Mouse (Mus musculus): ENCODE data around the gene Sgpp2. TPM values are rescaled to one million over a fixed set of nuclear protein-coding genes. Genes with fewer than 3 reads are reported as not detected.

Sgpp2 gene
- polyA plus RNA-seq, 1 experiment, result 0.87 TPM

DNA sequence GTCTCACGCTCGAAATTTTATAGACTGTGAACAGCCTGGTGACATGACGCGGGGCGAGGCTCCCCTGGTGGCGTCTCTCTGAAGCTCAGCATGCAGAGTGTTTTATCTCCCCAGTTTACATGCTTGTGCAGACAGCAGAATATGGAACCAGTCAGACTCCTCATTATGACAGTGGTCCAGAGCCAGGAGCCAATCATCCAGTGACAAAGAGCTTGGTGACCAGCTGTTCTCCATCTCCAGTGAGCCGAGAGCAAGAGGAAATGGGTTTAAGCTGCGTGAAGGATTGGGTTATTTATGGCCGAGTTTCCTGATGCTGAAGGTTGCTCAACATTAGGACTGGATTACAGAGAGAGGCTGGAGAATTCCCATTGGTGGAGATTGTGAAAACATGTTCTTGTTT lies 28.1 kb downstream of the Sgpp2 start:
- no peak for DNase-seq (ENCODE audit: low spot score)

- DNase-seq (ENCODE audit: low spot score), result no peak
These were observed 29.8 kb downstream of the Sgpp2 start for GRCm38 (mm10) chr1:78339941-78340340.

GRCm38 (mm10) chr1:78340584-78340983 lies 30.4 kb downstream of the Sgpp2 start:
- DNase-seq (ENCODE audit: low spot score), result no peak

- DNase-seq (ENCODE audit: low spot score), result no peak
These were observed 37.2 kb downstream of the Sgpp2 start for GRCm38 (mm10) chr1:78347317-78347806.

DNA sequence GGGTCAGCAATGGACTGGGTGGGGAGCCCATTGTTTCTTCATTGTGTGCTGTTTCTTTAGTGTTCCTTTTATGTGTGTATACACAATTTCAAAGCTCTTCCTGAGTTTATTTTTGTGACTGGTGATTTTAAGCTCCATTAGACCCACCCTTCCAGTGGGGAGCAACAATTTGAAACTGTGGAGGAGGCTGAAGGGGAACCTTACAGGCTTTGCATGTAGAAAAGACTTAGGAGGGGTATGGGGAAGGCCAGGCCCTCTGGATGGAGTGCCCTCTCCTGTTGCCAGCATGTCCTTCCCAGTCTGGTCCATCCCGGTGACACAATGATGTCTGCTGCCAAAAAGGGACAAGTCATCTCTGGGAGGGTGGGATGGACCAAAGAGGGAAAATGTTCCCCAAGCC lies 39.1 kb downstream of the Sgpp2 start:
- no peak for DNase-seq (ENCODE audit: low spot score)

- DNase-seq (ENCODE audit: low spot score), result no peak
These were observed 43.1 kb downstream of the Sgpp2 start for GRCm38 (mm10) chr1:78353254-78353653.

DNA sequence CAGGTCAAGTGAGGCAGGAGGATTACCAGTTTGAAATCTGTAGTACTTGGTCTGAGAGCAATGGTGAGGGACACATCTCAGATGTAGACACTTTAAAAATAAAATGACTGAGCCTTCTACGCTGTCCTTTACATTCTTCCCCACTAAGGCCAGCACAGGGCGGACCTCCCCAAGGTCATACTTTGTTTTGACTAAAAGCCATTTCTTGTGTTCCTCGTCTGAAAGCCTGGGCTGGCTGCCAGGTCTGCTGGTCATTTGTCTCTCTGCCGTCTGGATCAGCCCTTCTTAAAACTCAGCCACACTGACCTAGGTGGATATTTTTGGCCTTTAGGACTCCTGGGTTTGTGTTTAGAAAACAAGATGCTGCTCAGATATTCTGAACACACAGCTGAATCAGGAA lies 45.0 kb downstream of the Sgpp2 start:
- DNase-seq (ENCODE audit: low spot score), result no peak

GRCm38 (mm10) chr1:78357415-78357814 lies 47.3 kb downstream of the Sgpp2 start:
- no peak for DNase-seq (ENCODE audit: low spot score)

DNA sequence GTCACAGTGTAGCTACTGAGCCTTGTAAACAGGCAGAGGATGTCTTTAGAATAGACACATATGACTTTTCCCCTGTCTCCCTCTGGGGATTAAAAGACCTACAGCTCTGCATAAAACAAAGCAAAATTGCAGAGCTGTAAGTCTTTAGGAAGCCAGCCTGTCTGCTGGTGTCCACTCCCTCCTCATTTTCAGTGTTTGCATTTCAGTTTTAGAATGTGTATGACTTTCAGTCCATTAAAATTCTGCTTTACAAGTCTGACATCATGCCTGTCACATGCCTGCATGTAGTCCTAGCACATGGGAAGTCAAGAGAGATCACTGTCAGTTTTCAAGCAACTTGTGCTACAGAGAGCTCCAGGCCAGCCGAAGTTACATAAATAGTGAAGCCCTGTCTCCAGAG lies 47.7 kb downstream of the Sgpp2 start:
- no peak for DNase-seq (ENCODE audit: low spot score)

DNA sequence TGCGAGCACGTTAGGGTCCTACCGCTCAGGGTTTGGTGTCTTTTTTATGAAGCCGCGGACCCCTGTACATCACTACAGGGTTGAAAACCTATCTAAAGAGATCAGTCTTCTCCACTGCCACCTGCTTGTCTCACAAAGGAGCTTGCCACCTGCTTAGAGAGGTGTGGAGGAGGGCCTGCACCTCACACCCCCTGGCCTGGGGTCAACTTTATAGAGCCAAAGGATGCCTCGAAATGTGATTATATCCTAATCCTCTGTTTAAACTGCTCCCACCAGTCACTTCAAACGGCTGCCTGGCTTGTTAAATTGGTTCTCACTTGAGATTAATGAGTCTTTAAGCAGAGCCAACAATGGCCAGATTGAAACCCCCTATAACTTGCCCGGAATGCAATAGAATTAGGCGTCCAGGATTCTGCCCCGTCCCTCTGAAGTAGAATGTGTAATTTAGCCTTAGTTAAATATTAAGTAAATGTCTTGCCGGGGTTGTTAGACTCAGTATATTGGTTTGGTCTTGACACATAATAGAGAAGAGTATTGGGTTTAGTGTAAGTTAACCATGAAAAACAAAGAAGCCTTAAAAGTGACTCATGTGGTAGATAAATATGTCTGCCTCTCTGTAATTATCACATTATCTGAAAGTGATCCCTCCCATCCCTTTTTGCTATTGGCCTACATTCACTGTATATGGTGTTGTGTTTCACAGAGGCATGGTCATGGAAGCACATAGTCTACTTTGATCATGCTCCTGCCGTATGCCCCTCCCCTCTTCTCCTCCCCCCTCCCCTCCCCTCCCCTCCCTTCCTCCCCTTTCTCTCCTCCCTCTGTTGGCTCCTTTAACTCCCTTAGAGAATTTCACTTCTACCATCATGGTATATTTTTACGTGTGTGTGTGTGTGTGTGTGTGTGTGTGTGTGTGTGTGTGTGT lies 54.1 kb downstream of the Sgpp2 start:
- no peak for DNase-seq (ENCODE audit: low spot score)

DNA sequence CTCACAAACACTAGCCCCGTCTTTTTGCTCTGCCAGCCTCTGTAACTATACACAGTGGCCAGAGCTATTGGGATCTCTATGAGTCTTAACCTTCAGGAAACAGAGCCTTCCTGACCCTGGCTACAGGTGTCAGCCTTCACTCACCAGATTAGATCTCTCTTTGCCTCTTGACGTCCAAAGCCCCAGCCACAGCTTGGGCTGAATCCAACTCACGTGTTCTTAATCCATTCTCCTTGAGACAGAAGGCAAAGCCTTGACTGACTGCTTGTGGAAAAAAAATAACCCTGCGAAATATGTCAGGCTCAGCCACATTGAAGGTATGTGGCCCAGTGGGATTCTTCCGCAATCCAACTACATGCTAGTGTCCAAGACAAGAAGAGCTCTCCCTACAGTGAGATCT lies 57.7 kb downstream of the Sgpp2 start:
- DNase-seq (ENCODE audit: low spot score), result no peak

DNA sequence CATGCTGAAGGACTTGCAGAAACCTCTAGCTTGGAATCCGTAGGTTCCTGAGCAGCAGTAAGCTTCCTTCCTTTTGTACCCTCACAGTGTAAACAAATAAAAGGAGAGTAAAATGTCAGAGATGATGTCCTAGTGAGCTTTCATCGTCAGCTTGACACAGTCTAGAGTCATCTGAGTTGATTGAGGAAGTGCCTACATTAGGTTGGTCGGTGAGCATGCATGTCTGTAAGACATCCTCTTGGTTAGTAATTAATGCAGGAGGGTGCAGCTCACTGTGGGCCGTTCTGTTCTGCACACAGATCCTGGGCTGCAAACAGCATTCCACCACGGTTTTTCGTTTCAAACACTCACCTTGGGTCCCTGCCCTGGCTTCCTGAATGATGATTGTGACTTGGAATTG lies 60.0 kb downstream of the Sgpp2 start:
- no peak for DNase-seq (ENCODE audit: low spot score)

DNA sequence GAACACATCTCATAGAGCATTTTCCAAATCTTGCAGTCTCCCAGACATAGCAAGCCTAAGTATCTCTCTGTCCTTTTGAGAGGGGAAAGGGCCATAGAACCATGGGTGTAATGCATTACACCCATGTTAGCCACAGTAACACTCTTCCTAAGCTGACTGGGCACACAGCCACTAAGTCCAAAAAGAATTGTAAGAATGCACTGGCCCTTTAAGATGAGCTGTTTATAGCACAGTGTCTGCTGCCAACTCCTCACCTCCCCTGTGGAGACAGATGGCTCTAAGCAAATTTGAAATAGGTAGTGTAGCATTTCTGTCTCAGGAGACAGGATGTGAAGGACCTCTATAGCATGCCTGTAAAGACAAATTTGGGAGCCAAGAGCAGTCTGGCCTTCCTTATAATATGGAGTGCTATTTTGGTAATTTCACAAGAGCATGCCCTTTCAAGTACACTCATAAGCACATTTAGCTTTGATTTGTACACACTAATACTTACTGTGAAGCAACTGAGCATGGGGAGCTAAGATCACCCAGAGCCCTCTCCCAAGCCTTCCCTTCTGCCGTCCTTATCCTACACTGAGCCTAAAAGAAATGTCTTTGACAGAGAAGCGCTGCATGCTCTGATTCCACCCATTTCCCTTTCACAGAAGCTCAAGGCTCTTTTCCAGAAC lies 61.6 kb downstream of the Sgpp2 start:
- DNase-seq (ENCODE audit: low spot score), result no peak

- DNase-seq (ENCODE audit: low spot score), result no peak
These were observed 62.2 kb downstream of the Sgpp2 start for GRCm38 (mm10) chr1:78372316-78372715.

GRCm38 (mm10) chr1:78373836-78374235 lies 63.7 kb downstream of the Sgpp2 start:
- DNase-seq (ENCODE audit: low spot score), result no peak

DNA sequence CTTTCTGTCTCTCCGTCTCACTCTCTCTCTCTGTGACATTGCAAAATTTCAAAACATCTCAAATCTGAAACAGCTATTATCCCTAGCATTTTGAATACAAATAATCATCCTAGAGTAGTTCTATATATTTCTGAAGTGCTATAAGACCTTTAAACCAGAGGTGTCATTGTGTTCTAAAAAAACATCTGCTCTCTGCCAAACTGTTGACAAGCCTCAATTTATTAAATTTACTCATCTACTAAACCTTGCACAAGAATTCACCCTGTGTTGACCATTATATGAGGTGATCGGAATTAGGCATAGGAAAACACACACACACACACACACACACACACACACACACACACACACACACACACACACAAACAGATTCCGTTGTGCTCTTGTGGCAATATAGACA lies 64.9 kb downstream of the Sgpp2 start:
- DNase-seq (ENCODE audit: low spot score), result no peak

DNA sequence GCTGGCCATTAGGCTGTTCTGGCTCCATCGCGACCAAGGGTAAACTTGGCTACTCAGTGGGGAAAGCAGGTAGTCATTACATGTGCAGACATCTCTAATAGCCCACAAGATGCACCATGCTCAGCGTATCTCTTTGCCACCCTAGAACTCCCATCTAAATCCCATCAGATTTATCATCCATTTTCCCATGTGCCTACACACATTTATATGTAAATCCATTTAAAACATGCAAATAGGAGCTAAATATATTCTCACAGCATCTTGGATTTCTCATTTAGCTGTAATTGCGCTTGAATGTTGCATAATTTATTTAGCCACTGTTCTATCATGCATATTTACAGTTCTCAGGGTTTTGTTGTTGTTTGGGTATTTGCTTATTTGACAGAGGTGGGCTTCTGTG lies 70.8 kb downstream of the Sgpp2 start:
- no peak for DNase-seq (ENCODE audit: low spot score)

DNA sequence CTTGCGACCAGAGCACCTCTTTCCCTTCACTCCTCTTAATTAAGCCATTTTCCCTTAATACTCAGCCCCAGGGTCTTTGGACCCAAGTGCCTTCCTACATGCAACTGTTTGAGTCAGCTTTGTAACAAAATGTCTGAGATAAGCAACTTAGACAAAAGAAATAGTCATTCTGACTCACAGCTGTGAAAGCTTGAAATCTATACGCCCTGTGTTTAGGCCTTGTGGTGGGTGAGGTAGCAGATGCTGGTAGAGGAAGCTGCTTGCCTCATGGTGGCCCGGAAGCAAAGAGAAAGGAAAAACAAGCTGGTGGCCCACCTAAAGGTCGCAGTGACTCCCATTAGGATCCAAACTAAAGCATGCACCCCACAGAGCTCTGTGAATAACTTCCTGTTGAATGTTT lies 77.7 kb downstream of the Sgpp2 start:
- no peak for DNase-seq (ENCODE audit: low spot score)

DNA sequence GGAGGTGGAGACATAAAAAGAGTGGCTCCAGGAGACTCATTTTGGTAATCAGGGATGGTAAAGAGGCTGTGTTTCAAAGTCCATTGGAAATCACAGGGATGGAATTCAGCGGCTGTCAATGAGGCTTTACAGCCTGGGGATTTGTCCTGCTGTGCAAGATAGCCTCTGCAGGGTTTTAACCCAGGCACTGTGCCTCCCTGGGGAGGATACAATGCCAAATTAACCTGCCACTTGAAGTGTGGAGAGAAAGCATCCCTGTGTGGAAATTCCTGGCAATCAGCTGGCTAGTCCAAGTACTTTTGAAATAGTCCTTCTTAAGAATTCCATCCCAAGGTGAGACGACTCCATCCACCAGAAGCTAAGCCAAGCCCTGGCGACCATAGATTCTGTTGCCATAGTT lies 78.7 kb downstream of the Sgpp2 start:
- DNase-seq (ENCODE audit: low spot score), result no peak

GRCm38 (mm10) chr1:78395191-78395735 lies 85.1 kb downstream of the Sgpp2 start:
- no peak for DNase-seq (ENCODE audit: low spot score)

- no peak for DNase-seq (ENCODE audit: low spot score)
These were observed 85.6 kb downstream of the Sgpp2 start for GRCm38 (mm10) chr1:78395737-78396136.

DNA sequence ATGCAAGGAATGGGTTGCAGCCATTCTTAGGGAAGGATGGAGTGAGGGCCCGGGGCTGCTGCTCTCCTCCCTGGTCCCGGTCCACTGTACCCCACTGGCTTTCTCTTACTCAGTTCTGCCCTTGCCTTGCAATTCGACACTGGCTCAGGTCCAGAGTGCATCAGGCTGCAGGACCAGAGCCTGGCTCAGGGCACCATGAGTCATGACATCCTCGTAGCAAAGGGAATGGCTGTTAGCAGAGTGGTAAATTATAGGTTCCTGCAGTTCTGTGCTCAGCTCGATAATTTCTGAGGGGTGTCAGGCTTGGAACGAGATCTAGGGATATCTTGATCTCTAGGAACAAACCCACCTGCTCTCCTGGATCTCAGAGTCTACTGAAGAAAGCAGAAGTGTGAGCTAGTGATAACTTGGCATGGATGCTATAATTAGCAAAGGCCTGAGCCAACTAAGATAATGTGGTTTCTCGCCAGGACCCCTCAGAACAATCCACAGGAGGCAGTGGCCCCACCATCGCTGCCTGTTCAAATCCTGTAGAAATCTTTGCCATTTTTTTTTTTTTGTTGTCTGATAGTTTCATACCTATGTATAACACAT lies 86.3 kb downstream of the Sgpp2 start:
- DNase-seq (ENCODE audit: low spot score), result no peak

Data from urinary bladder, adult 2 months (tissue).